Mouse (Mus musculus) midbrain, postnatal 0 days (tissue): ENCODE data around the gene Gprasp2. TPM values are rescaled to one million over a fixed set of nuclear protein-coding genes. Genes with fewer than 3 reads are reported as not detected.
A peak's percentile ranks its signal among the peaks of the same experiment; 100 is the strongest.
"Not testable (repeated sequence)": the region's sequence is repeated elsewhere in the genome, so short reads cannot be mapped to it uniquely, and the experiment has no call there.

Experiments
- ATAC-seq: fragments of 200-750 bp; cut with Nextera tagmentation; 2 replicates; pipeline ENCODE4 v1.8.0; 2017; ENCODE audit warnings: moderate number of reproducible peaks, mild to moderate bottlenecking, moderate TSS enrichment, moderate library complexity; ENCODE audit not compliant: low FRiP score
- DNase-seq: peaks from one replicate; pipeline ENCODE4 v3.0.0-alpha.2; 2015; ENCODE audit warnings: low spot score
- H3K27ac ChIP-seq: fragments of 300-500 bp; sonication (generic); 2 replicates; pipeline ENCODE4 v1.5.1; 2014; ENCODE audit warnings: low read depth, mild to moderate bottlenecking, low read length, mixed read lengths
- H3K27me3 ChIP-seq: fragments of 300-500 bp; sonication (generic); 2 replicates; pipeline ENCODE4 v1.6.1; 2014; ENCODE audit warnings: low read length, control low read depth, mixed read lengths; ENCODE audit not compliant: insufficient read depth
- H3K36me3 ChIP-seq: fragments of 300-500 bp; sonication (generic); 2 replicates; pipeline ENCODE4 v1.6.1; 2014; ENCODE audit warnings: low read length, control low read depth, mixed read lengths; ENCODE audit not compliant: insufficient read depth
- H3K4me1 ChIP-seq: fragments of 300-500 bp; sonication (generic); 2 replicates; pipeline ENCODE4 v1.6.1; 2014; ENCODE audit warnings: mild to moderate bottlenecking, control low read depth, antibody characterized with exemption, low read length, mixed read lengths; ENCODE audit not compliant: insufficient read depth
- H3K4me2 ChIP-seq: fragments of 300-500 bp; sonication (generic); 2 replicates; pipeline ENCODE4 v1.6.1; 2014; ENCODE audit warnings: low read depth, mild to moderate bottlenecking, low read length, mixed read lengths; ENCODE audit not compliant: poor library complexity, severe bottlenecking
- H3K4me3 ChIP-seq: fragments of 300-500 bp; sonication (generic); 2 replicates; pipeline ENCODE4 v1.5.1; 2014; ENCODE audit warnings: low read depth, mild to moderate bottlenecking, low read length, moderate library complexity
- H3K9ac ChIP-seq: fragments of 300-500 bp; sonication (generic); replicated peaks from 2 replicates; pipeline ENCODE4 v1.6.1; 2014; ENCODE audit warnings: mild to moderate bottlenecking, low read length, moderate library complexity, mixed read lengths; ENCODE audit not compliant: poor library complexity, severe bottlenecking
- H3K9me3 ChIP-seq: fragments of 300-500 bp; sonication (generic); 2 replicates; pipeline ENCODE4 v1.6.1; 2016; ENCODE audit warnings: low read length, control low read depth
- CTCF ChIP-seq: IDR thresholded peaks from 2 replicates; pipeline ENCODE4 v1.5.1; 2016; ENCODE audit warnings: antibody characterized with exemption, mild to moderate bottlenecking
- WGBS: fragments of 180-500 bp; shearing (Covaris S2); extraction: QIAGEN DNeasy Blood & Tissue Kit; methylation state at CpG from one replicate; pipeline ENCODE4 v1.1.7; 2014; 5-methylcytosine and 5-hydroxymethylcytosine counted together
- polyA plus RNA-seq: library from polyadenylated mRNA; unstranded; fragments of >200 nt; fragmentation: Nextera tagmentation; extraction: Ambion mirVana; gene quantifications from 2 replicates; pipeline ENCODE4 v1.2.1, GENCODE M21; 2015
- total RNA-seq: library from RNA; depleted of rRNA; stranded (reverse); fragments of >200 nt; gene quantifications from 2 replicates; pipeline ENCODE4 v1.2.3, GENCODE M21; 2014

Gprasp2 gene
- total and polyA plus RNA-seq, 2 experiments from 2014 or later, result 198 to 285 TPM

DNA sequence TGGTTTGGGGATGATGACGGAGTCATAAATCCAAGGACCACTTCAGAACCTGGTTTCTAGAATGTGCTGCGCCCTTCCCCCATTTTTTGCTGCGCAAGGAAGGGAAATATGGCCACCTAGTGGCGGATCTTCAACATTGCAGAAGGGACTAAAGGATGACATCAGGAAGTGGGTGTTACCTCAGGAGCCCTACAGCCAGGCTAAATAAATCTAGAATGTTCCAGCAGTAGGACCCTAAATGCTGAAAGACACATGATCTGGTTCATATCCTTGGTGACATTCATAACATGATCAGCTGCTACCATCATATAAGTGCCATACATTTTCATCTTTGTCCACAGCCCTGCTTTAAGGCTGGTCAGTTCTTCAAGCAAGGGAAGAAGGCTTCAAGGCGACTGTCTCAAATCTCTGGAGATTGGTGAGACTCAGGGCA is 41.6 kb upstream of the Gprasp2 start, which contains the start of gene Bhlhb9:
Bhlhb9 (plus strand) TSS at position 383 of the 433 bp plus-strand sequence.
- TF ChIP-seq CTCF, result peak; percentile 71
- not testable (repeated sequence) for H3K27me3 ChIP-seq, H3K36me3 ChIP-seq, H3K4me1 ChIP-seq, H3K9me3 ChIP-seq
- H3K9ac ChIP-seq, result peak within 1 kb of the TSS; percentile 79
- peak within 1 kb of the TSS; percentile 84 for H3K27ac ChIP-seq
- peak within 1 kb of the TSS; percentile 52 for H3K4me3 ChIP-seq
- ATAC-seq, result 0 out of 2 replicates have a peak, but pooled peaks have one; percentile 6
- peak; percentile 73 for DNase-seq
- 12% methylated on average over 3 of the region's 5 CpGs for WGBS
- peak within 1 kb of the TSS; percentile 42 for H3K4me2 ChIP-seq

DNA sequence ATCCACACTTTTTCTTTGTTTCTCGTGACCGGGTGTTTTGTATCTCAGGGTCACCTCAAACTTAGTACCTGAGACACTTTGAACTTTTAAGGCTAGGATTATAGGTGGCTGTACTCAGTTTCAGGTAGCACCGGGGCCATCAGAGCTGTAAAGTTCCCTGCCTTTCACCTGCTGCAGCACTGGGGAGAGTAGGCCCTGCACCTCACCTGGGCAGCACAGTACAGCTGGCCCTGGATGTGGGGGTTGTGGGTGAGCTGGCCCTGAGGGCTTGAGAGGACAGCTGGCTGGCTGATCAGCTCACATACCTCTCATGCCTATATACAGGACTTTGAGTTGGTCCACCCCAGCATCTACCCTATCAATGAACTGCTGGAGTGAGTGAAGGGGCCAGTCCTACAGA is 34.7 kb upstream of the Gprasp2 start:
- WGBS, result 85% methylated on average over 3 of the region's 3 CpGs
- DNase-seq, result no peak
- no peaks in the 10 kb centered on the region for H3K27me3 ChIP-seq
- no peak overlapping the region for H3K4me3 ChIP-seq
- no peaks in the 10 kb centered on the region for H3K4me1 ChIP-seq
- H3K9me3 ChIP-seq, result no peaks in the 10 kb centered on the region
- H3K9ac ChIP-seq, result no peak overlapping the region
- no peak overlapping the region for H3K4me2 ChIP-seq
- H3K27ac ChIP-seq, result no peak overlapping the region
- ATAC-seq, result peak; percentile 44; the same call in 1 of the 2 replicates
- H3K36me3 ChIP-seq, result no peaks in the 10 kb centered on the region; the same call in 1 of the 2 replicates
- no peak for TF ChIP-seq CTCF

DNA sequence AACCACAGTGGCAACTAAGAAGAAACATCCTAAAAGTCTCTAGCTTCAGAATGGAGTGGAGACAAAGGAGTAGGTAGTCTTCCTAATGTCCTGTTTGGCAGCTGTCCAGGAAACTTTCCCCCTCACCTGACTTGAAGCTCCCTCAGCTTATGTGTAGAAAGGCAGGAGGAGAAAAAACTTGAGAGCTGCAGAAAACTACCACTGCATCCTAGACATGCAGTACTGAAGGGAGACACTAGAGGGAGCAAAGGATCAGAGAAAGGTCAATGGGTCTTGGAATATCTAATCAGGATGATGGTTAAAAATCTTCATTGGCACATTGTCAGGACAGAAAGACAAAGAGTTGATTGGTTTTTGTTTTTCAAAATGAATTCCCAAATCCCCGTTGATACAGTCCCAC is 33.1 kb upstream of the Gprasp2 start:
- H3K27me3 ChIP-seq, result no peaks in the 10 kb centered on the region
- no peak overlapping the region for H3K27ac ChIP-seq
- TF ChIP-seq CTCF, result peak; percentile 87
- H3K4me3 ChIP-seq, result no peak overlapping the region
- no peak overlapping the region for H3K9ac ChIP-seq
- DNase-seq, result peak; percentile 54
- ATAC-seq, result no peak
- H3K4me2 ChIP-seq, result no peak overlapping the region
- H3K9me3 ChIP-seq, result no peaks in the 10 kb centered on the region
- 12% methylated on average over 1 of the region's 1 CpGs for WGBS
- H3K36me3 ChIP-seq, result no peaks in the 10 kb centered on the region
- no peaks in the 10 kb centered on the region for H3K4me1 ChIP-seq

DNA sequence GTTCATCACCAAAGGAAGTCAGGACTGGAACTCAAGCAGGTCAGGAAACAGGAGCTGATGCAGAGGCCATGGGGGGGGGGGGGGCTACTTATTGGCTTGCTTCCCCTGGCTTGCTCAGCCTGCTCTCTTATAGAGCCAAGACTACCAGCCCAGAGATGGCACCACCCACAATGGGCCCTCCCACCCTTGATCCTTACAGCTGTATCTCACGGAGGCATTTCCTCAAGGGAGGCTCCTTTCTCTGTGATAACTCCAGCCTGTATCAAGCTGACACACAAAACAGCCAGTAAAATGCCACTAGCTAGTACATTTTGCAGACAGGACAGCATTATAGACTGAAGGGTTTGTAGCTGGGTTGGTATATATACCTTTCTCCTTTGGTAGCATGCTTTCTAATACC is 2.9 kb upstream of the Gprasp2 start:
- 31% methylated on average over 1 of the region's 1 CpGs for WGBS
- not testable (repeated sequence) for H3K36me3 ChIP-seq, ATAC-seq, DNase-seq, H3K4me1 ChIP-seq, H3K9ac ChIP-seq, H3K9me3 ChIP-seq, H3K27me3 ChIP-seq, H3K4me2 ChIP-seq, H3K27ac ChIP-seq, H3K4me3 ChIP-seq

DNA sequence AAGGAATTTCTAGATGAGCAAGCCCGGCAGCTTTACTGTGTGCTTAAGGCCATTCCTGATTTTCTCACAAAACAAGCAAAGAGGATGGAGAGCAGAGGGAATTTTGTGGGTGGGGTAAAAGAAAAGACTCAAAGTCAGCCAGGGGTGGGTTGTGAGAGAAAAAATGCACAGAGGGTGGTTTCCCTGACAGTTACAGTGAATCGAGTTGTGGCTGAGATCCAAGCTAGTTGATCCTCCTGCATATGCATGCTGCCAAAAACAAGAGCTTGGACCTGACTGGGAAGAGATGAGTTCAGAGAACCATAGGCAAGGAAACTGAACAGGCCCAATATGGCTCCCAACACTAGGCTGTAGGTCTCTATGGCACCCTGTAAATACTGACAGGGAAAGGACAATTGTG is 938 bp upstream of the Gprasp2 start:
- Histone ChIP-seq H3K36me3 (no peaks in the 10 kb centered on the region), H3K4me1 (no peaks in the 10 kb centered on the region), H3K9ac (no peak overlapping the region), H3K4me3 (peak overlapping the region; percentile 48; the same call in 1 of the 2 replicates), H3K4me2 (peak overlapping the region; percentile 24; the same call in 1 of the 2 replicates), H3K9me3 (no peaks in the 10 kb centered on the region), H3K27me3 (no peaks in the 10 kb centered on the region), H3K27ac (peak overlapping the region; percentile 77)
- DNase-seq (peak; percentile 3), ATAC-seq (0 out of 2 replicates have a peak, but pooled peaks have one; percentile 3)
- TF ChIP-seq CTCF, result no peak
- 63% methylated on average over 2 of the region's 2 CpGs for WGBS

GRCm38 (mm10) chrX:135839397-135840391 is 860 bp downstream of the Gprasp2 start:
- WGBS, result 12% methylated on average over 14 of the region's 17 CpGs

DNA sequence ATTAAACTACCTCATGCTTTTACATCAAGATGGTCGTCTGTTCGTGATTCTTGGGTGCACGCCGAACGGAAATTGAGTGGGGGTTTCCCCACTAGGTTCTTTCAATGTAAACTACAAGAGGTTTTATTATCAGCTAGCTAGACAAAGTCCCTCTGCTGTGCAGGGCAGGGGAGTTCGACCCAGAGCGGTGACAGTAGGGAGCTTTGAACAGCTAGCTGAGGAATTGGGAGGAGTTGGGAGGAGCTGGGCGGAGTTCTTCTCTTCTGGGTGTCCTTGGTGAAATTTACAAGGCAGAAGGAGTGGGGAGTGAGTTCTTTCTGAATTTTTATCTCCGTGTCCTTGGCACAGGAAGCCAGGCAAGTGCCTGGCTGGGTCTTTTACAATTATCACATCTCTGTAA is 28.0 kb downstream of the Gprasp2 start:
- H3K27ac ChIP-seq, H3K9ac ChIP-seq, H3K36me3 ChIP-seq, H3K4me3 ChIP-seq, H3K4me1 ChIP-seq, ATAC-seq, H3K4me2 ChIP-seq, H3K27me3 ChIP-seq, H3K9me3 ChIP-seq, DNase-seq: not testable (repeated sequence)
- 81% methylated on average over 8 of the region's 9 CpGs for WGBS

More at GRCm38 (mm10) chrX:135839397-135840391, 860 bp downstream of the Gprasp2 start:
- H3K4me1 ChIP-seq, H3K27me3 ChIP-seq, H3K9me3 ChIP-seq, H3K36me3 ChIP-seq: not testable (repeated sequence)
- peak; percentile 72 for TF ChIP-seq CTCF
- DNase-seq (peak; percentile 74), ATAC-seq (peak; percentile 15; the same call in 1 of the 2 replicates)
- Histone ChIP-seq H3K9ac (peak overlapping the region; percentile 73), H3K4me2 (peak overlapping the region; percentile 49), H3K27ac (peak overlapping the region; percentile 84), H3K4me3 (peak overlapping the region; percentile 48)
